Mouse (Mus musculus) hindbrain, postnatal 0 days (tissue): ENCODE results near the gene Vmn2r109. TPM values are rescaled to one million over a fixed set of nuclear protein-coding genes. Genes with fewer than 3 reads are reported as not detected.
"Not testable (repeated sequence)": the region's sequence is repeated elsewhere in the genome, so short reads cannot be mapped to it uniquely, and the experiment has no call there.

Experiments
- ATAC-seq: fragments of 200-750 bp; cut with Nextera tagmentation; 2 replicates; pipeline ENCODE4 v1.8.0; 2017; ENCODE audit warnings: mild to moderate bottlenecking, moderate TSS enrichment, moderate library complexity
- DNase-seq: peaks from one replicate; pipeline ENCODE4 v3.0.0-alpha.2; 2015; ENCODE audit warnings: low spot score
- H3K27ac ChIP-seq: fragments of 300-500 bp; sonication (generic); 2 replicates; pipeline ENCODE4 v1.5.1; 2014; ENCODE audit warnings: mild to moderate bottlenecking
- H3K27me3 ChIP-seq: fragments of 300-500 bp; sonication (generic); 2 replicates; pipeline ENCODE4 v1.6.1; 2014; ENCODE audit warnings: low read length, mixed read lengths; ENCODE audit not compliant: insufficient read depth
- H3K36me3 ChIP-seq: fragments of 300-500 bp; sonication (generic); 2 replicates; pipeline ENCODE4 v1.6.1; 2014; ENCODE audit warnings: low read length, mixed read lengths; ENCODE audit not compliant: insufficient read depth
- H3K4me1 ChIP-seq: fragments of 300-500 bp; sonication (generic); 2 replicates; pipeline ENCODE4 v1.6.1; 2014; ENCODE audit warnings: antibody characterized with exemption, low read length, mixed read lengths; ENCODE audit not compliant: insufficient read depth
- H3K4me2 ChIP-seq: fragments of 300-500 bp; sonication (generic); 2 replicates; pipeline ENCODE4 v1.6.1; 2014; ENCODE audit warnings: low read depth, mild to moderate bottlenecking, low read length, moderate library complexity, mixed read lengths
- H3K4me3 ChIP-seq: fragments of 300-500 bp; sonication (generic); 2 replicates; pipeline ENCODE4 v1.5.1; 2014; ENCODE audit warnings: low read length
- H3K9ac ChIP-seq: fragments of 300-500 bp; sonication (generic); replicated peaks from 2 replicates; pipeline ENCODE4 v1.6.1; 2014; ENCODE audit warnings: mild to moderate bottlenecking, low read length, moderate library complexity, mixed read lengths
- H3K9me3 ChIP-seq: fragments of 300-500 bp; sonication (generic); 2 replicates; pipeline ENCODE4 v1.6.1; 2016; ENCODE audit warnings: low read length, mixed read lengths
- CTCF ChIP-seq: IDR thresholded peaks from 2 replicates; pipeline ENCODE4 v1.5.1; 2016; ENCODE audit warnings: antibody characterized with exemption, control low read depth, low read depth
- WGBS: fragments of 180-500 bp; shearing (Covaris S2); extraction: QIAGEN DNeasy Blood & Tissue Kit; methylation state at CpG from one replicate; pipeline ENCODE4 v1.1.7; 2014; 5-methylcytosine and 5-hydroxymethylcytosine counted together
- polyA plus RNA-seq: library from polyadenylated mRNA; unstranded; fragments of >200 nt; fragmentation: Nextera tagmentation; extraction: Ambion mirVana; gene quantifications from 2 replicates; pipeline ENCODE4 v1.2.1, GENCODE M21; 2015
- total RNA-seq: library from RNA; depleted of rRNA; stranded (reverse); fragments of >200 nt; gene quantifications from 2 replicates; pipeline ENCODE4 v1.2.3, GENCODE M21; 2014; rRNA removed

The Vmn2r109 gene
- total RNA-seq = not detected in 2 replicates
- polyA plus RNA-seq = not detected in 2 replicates

DNA sequence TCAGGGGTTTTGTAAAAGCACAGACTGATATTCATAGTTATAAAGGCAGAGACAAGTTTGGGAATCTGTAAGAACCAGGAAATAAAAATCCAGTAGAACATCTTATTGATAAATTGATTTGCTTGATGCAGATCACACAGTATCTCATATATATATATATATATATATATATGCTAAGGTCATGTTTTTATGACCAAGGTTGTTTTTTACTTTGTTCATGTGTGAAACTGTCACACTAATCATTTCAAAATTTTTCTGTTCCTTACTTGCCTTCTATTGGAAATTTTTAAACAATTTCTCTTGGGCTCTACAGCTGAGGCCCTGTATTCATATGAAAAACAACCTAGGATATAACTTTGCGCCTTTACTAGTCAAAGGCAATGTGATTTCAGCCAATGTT, at the start of gene Vmn2r109:
Vmn2r109 (minus strand) TSS at position 101 of the 400 bp plus-strand sequence.
- H3K9ac ChIP-seq = no peak within 1 kb of the TSS
- no peaks in the 10 kb centered on the region for H3K4me1 ChIP-seq
- H3K27ac ChIP-seq = no peak within 1 kb of the TSS
- TF ChIP-seq CTCF = no peak
- DNase-seq (no peak), ATAC-seq (no peak)
- H3K9me3 ChIP-seq = 0 out of 2 replicates have a peak, but pooled peaks cover 1% of the 10 kb centered on the region
- H3K4me3 ChIP-seq = no peak within 1 kb of the TSS
- H3K27me3 ChIP-seq = no peaks in the 10 kb centered on the region
- 85% methylated on average over 1 of the region's 1 CpGs for WGBS
- no peaks in the 10 kb centered on the region for H3K36me3 ChIP-seq
- no peak within 1 kb of the TSS for H3K4me2 ChIP-seq

DNA sequence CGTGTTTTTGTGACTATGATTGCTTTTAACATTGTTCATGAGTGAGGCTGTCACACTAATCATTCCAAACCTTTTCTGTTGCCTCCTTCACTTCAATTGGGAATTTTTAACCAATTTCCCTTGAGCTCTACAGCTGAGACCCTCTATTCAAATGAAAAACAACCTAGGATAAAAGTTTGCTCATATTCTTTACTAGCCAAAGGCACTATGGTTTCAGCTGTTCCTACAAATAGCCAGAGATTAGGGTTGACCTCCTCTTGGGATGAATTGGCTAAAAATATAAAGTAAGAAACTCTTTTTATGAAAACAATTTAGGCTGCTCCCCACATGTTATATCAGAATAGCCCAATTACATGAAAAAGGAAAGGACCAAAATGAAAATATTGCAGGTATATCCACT, 31.8 kb upstream of the Vmn2r109 start, which contains the start of gene Vmn2r110:
Vmn2r110 (minus strand) TSS at position 101 of the 400 bp plus-strand sequence.
- Histone ChIP-seq H3K27me3 (no peaks in the 10 kb centered on the region), H3K27ac (no peak within 1 kb of the TSS), H3K4me1 (no peaks in the 10 kb centered on the region), H3K36me3 (no peaks in the 10 kb centered on the region), H3K9me3 (peaks cover 8% of the 10 kb centered on the region), H3K4me2 (no peak within 1 kb of the TSS), H3K4me3 (no peak within 1 kb of the TSS), H3K9ac (no peak within 1 kb of the TSS)
- ATAC-seq = no peak
- no peak for TF ChIP-seq CTCF
- DNase-seq = no peak
- WGBS = 30% methylated on average over 1 of the region's 1 CpGs

DNA sequence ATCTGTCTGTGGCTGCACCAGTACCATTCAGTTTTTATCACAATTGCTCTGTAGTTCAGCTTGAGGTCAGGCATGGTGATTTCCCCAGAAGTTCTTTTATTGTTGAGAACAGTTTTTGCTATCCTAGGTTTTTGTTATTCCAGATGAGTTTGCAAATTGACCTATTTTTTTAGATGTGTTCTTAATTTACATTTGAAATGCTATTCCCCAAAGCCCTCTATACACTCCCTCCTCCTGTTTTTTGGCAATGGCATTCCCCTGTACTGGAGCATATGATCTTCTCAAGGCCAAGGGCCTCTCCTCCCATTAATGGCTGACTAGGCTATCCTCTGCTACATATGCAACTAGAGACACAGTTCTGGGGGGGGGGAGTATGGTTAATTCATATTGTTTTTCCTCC, 56.3 kb downstream of the Vmn2r109 start:
- not testable (repeated sequence) for H3K4me1 ChIP-seq, H3K9ac ChIP-seq, DNase-seq, H3K27ac ChIP-seq, H3K36me3 ChIP-seq, H3K4me2 ChIP-seq, H3K4me3 ChIP-seq, H3K9me3 ChIP-seq, ATAC-seq, H3K27me3 ChIP-seq

DNA sequence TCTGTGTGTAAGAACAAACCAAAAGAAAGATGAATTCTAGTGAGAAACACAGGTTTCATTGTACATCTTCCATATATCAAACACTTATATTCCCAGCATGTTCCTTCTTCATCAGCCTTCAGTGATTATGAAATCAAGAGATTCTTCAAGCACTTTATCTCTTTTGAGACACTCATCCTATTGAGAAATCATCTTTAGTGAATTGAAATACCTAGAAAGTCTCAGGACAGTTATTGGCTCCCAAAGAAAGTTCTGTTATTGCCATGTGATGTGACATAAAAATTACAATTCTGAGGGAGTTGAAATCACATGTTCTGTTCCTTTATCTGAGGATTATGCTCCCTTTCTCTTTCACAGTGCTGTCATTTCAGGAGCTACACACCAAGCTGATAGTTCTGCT, 66.7 kb downstream of the Vmn2r109 start, which contains the start of gene Vmn1r225:
Vmn1r225 (plus strand) TSS at position 301 of the 400 bp plus-strand sequence.
- no peak for DNase-seq
- Histone ChIP-seq H3K36me3 (no peaks in the 10 kb centered on the region), H3K4me2 (no peak within 1 kb of the TSS), H3K4me3 (no peak within 1 kb of the TSS), H3K27me3 (no peaks in the 10 kb centered on the region), H3K27ac (no peak within 1 kb of the TSS), H3K9me3 (0 out of 2 replicates have a peak, but pooled peaks cover 7% of the 10 kb centered on the region), H3K4me1 (no peaks in the 10 kb centered on the region), H3K9ac (no peak within 1 kb of the TSS)
- no peak for TF ChIP-seq CTCF
- no peak for ATAC-seq

Other genes starting within 250 kb of the Vmn2r109 start
- gene Vmn2r107, start 219.5 kb downstream of the Vmn2r109 start, total RNA-seq = not detected in 2 replicates
- not detected in 2 replicates for gene Vmn2r107, start 219.5 kb downstream of the Vmn2r109 start, polyA plus RNA-seq
- gene Vmn1r224, start 150.6 kb downstream of the Vmn2r109 start, total RNA-seq = not detected in 2 replicates
- gene Vmn1r224, start 150.6 kb downstream of the Vmn2r109 start, polyA plus RNA-seq = not detected in 2 replicates
- not detected in 2 replicates for gene Vmn2r108, start 83.4 kb downstream of the Vmn2r109 start, total RNA-seq
- not detected in 2 replicates for gene Vmn2r108, start 83.4 kb downstream of the Vmn2r109 start, polyA plus RNA-seq
- not detected in 2 replicates for gene Vmn1r225, start 66.6 kb downstream of the Vmn2r109 start, total RNA-seq
- gene Vmn1r225, start 66.6 kb downstream of the Vmn2r109 start, polyA plus RNA-seq = not detected in 2 replicates
- not detected in 2 replicates for gene Vmn2r110, start 31.7 kb upstream of the Vmn2r109 start, total RNA-seq
- 0.01 TPM in 1 of 2 replicates, not detected in the other for gene Vmn2r110, start 31.7 kb upstream of the Vmn2r109 start, polyA plus RNA-seq
- not detected in 2 replicates for gene Fpr-rs3, start 60.1 kb upstream of the Vmn2r109 start, total RNA-seq
- not detected in 2 replicates for gene Fpr-rs3, start 60.1 kb upstream of the Vmn2r109 start, polyA plus RNA-seq
- gene Vmn1r226, start 118.1 kb upstream of the Vmn2r109 start, total RNA-seq = not detected in 2 replicates
- not detected in 2 replicates for gene Vmn1r226, start 118.1 kb upstream of the Vmn2r109 start, polyA plus RNA-seq
- gene Vmn1r227, start 165.1 kb upstream of the Vmn2r109 start, total RNA-seq = not detected in 2 replicates
- gene Vmn1r227, start 165.1 kb upstream of the Vmn2r109 start, polyA plus RNA-seq = not detected in 2 replicates
- gene Vmn1r228, start 221.4 kb upstream of the Vmn2r109 start, total RNA-seq = not detected in 2 replicates
- gene Vmn1r228, start 221.4 kb upstream of the Vmn2r109 start, polyA plus RNA-seq = not detected in 2 replicates
- gene Vmn1r229, start 246.8 kb upstream of the Vmn2r109 start, total RNA-seq = not detected in 2 replicates
- 0.01 TPM in 1 of 2 replicates, not detected in the other for gene Vmn1r229, start 246.8 kb upstream of the Vmn2r109 start, polyA plus RNA-seq